Mouse (Mus musculus) T-helper 2 cell (primary cell): Measurements from ENCODE around the gene Slc44a5.
"Not testable (repeated sequence)": the region's sequence is repeated elsewhere in the genome, so short reads cannot be mapped to it uniquely, and the experiment has no call there.

Experiments used
- in situ Hi-C: fragments of 300-600 bp; cut with MboI, MseI; formaldehyde crosslinking; loops from one replicate; pipeline ENCODE4 v1.15.1; 2025; ENCODE audit warnings: high pct_unique_total_duplicates

Gene Slc44a5

DNA sequence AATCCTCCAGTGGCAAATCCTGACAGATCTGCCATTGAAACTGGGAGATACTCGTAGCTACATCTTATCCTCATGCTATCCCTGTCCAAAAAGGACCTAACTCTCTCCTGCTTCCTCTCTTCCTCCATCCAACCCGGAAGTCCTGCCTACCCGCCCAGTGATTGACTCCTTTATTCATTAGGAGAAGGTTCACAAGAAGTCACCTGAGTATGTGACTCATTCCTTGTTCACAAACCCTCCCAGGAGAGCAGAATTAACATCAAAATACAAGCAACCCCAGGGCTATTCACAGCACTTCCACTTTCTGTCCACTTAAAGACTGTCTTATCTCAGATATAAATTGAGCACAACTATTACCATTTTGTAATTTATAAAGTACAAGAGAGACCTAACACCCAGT, 180.3 kb downstream of the Slc44a5 start:
- in situ Hi-C loops: not testable (repeated sequence)

DNA sequence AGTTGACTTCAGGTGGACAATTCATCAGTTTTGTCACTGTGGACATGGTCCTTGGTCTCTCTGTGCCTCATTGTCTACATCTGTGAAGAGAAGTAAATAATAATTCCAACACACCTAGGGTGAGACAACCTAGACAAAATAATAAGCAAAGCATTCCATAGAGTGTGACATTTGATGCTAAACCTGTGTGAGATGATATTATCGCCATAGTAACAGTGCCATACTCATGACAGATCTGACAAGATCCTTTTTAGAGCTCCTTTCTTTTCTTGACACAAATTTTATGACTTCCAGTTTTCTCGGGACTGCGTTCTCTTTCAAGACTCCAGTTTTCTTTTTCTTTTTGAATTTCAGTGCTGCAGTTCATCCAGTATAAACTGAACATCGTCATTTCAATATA, 192.6 kb downstream of the Slc44a5 start:
- in situ Hi-C loops: no loop called here

GRCm38 (mm10) chr3:154171881-154172592, 198.8 kb downstream of the Slc44a5 start:
- in situ Hi-C loops: no loop called here

DNA sequence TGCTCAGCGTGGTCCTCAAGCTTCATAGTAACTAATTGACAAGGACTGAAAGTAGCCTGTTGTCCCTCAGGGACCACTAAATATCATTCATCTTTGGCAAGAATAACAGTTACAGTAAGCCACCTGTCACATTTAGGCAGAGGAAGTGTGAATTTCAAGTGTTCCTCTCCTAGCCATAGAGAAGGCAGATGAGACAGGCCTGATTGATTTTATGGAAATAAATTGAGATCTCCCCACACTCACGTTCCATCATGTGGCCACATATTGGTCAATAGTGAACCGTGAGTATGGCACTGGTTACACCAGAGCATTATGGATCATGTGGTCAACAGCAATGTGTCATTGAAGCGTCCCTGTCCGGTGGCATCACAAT, 199.3 kb downstream of the Slc44a5 start:
- in situ Hi-C loops: no loop called here

DNA sequence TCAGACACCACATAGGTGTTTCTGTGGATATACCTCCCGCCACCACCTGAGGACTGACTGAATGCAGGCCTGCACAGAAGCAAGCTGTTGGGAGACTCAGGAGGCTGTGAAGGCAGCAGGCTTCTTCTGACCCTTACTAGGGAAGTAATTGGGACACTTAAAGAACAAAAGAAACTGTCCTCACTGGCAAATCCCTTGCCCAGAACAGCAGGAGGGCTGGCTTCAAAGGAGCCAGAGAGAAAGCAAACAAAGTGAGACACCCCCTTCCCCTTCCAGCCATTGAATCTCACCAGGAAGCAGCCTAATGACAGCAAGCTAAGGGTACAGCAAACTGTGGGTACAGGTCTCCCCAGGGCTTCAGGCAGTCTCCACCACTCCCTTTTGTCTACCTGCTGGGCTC, 200.3 kb downstream of the Slc44a5 start:
- in situ Hi-C loops: no loop called here

- in situ Hi-C loops: no loop called here
Observed at GRCm38 (mm10) chr3:154174031-154174430, 200.8 kb downstream of the Slc44a5 start.

GRCm38 (mm10) chr3:154174766-154175165, 201.5 kb downstream of the Slc44a5 start:
- in situ Hi-C loops: no loop called here

DNA sequence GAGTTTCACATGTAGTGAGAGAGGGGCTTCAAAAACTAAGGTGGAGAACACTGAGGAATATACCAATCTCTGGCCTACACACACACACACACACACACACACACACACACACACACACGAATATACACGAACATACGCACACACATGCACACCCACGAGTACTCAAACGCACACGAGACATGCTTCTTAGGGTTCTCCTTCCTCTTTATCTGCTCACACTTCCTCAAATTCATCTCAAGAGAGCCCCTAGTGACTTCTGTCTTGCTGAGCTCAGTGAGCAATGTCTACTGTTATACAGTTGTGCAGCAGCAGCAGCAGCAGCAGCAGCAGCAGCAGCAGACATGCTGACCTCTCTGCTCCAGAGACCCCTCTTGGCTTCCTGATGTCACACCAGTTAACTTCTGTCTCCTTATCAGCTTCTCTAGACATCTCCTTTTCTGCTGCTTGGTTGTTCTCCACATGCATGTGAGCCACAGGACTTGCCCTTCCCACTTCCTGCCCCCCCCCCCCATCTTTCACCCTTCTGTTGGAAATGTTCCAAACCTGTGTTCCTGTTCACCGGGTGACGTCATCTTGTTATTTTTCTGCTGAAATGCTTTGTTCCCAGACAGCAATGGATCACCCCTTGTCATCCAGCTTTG, 204.5 kb downstream of the Slc44a5 start:
- in situ Hi-C loops: no loop called here

GRCm38 (mm10) chr3:154179423-154179920, 206.2 kb downstream of the Slc44a5 start:
- in situ Hi-C loops: no loop called here

- in situ Hi-C loops: no loop called here
Observed at GRCm38 (mm10) chr3:154182987-154183386, 209.8 kb downstream of the Slc44a5 start.

DNA sequence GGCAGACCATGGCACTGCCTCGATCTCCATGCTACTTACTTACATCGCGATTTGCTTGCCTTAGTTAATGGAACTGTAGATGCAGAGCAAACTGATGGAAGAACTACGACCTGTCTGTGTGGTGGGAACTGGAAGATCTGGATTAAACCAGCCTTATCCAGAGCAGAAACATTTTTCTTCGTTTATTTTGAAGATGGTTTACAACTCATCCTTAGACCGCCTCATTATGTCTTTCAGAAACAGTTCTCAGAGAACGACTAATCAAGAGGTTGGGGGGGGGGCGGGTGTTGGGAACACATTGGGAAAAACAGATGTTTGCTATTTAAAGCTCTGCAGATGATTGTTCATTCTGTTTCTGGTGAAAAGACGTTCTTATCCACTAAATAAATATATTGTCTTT, 210.7 kb downstream of the Slc44a5 start:
- in situ Hi-C loops: no loop called here

GRCm38 (mm10) chr3:154188668-154189067, 215.4 kb downstream of the Slc44a5 start:
- in situ Hi-C loops: no loop called here

DNA sequence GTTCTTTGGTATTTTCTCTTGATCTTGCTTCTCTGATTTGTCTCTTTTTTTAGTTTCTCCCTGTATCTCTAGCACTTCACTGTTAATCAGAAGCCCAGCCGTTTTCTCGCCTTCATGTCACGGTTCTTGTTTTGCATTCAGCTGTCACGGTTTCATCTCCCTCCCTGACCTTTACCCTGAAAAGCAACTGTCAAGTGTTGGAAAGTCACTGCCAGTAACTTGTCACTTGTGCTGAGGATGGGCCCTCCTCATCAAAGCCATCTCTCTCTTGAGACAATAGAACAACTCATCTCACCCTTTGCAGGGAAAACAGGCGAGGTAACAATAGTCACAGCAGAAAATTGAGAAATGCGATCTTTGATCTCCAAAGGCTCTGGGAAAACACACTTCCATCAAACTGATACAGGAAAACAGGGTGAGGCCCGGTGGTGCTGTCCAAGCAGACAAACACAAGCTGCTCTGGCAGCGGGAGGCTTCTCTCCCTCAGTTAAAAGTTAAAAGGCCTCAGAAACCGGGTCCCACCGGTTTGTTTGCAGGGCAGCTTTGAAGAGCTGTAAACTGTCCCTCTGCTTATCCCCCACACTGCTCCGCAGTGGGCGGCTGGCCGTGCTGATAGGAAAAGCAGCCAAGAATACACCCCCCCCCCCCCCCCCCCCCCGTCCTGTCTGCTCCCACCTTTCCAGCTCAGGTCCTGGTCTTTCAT, 219.2 kb downstream of the Slc44a5 start:
- in situ Hi-C loops: no loop called here

DNA sequence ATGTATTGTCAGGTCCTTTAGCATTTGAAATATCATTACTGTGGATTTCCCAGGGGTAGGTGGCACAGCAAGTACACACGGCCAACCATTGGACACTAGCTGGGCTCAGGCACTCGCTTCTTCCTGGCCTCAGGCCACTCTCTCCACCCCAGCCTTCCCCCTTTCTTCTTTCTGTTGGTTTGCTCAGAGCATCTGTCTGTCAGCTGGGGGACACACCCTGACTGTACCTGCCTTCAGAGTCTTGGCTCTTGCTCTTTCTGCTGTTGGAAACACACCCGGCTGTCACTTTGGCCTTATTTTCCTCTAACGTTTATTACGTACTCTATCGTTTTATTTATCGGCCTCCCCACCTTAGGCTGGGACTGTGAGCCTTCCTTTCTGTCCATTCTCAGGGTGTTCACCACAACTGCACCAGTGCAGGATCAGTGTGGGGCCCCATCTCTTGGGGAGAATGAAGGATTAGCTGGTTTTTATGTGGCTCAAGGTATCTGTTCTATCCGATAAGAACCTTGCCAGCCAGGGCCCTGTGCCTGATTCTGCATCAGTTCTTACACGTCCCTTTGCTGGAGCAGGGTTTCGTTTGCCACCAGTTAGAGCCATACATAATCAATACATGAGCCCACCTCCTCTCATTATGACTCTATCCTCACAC, 220.1 kb downstream of the Slc44a5 start:
- in situ Hi-C loops: no loop called here

GRCm38 (mm10) chr3:154200422-154200828, 227.2 kb downstream of the Slc44a5 start:
- in situ Hi-C loops: no loop called here

DNA sequence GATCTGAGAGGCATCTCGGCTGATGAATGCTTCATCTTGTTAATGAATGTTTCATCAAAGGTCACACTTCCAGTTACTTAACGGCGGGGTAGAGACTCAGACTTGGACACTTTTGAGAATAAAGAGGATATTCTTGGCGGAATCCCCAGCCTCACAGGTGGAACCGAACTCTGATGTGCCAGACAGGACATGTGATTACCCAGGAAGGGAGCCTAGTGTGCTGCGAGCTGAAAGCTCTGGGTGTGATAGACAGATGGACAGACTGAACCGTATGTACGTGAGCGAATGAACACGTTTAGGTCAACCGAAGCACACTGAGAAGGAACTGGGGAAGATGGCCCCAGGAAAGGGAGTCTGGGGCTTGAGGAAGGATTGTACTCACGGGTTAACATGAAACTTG, 228.6 kb downstream of the Slc44a5 start:
- in situ Hi-C loops: no loop called here

- in situ Hi-C loops: no loop called here
Observed at GRCm38 (mm10) chr3:154202383-154202782, 229.1 kb downstream of the Slc44a5 start.

DNA sequence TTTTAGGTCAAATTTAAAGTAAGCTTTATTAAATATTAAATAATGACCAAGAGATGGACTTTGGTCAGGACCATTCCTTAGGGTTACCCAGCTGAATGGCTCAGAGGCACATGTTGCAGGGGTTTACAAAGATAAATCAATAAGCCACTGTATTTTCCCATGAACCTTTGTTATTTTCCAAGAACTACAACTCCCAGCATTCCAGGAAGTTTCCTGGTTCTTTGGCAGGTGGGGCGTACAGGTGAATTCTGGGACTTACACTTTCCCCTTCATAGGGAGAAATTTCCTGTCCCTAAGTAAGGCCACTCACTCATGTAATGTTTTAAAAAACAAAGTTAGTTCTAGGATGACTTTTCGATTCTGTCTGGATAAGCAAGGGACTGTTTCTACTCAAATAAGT, 235.2 kb downstream of the Slc44a5 start:
- in situ Hi-C loops: no loop called here

DNA sequence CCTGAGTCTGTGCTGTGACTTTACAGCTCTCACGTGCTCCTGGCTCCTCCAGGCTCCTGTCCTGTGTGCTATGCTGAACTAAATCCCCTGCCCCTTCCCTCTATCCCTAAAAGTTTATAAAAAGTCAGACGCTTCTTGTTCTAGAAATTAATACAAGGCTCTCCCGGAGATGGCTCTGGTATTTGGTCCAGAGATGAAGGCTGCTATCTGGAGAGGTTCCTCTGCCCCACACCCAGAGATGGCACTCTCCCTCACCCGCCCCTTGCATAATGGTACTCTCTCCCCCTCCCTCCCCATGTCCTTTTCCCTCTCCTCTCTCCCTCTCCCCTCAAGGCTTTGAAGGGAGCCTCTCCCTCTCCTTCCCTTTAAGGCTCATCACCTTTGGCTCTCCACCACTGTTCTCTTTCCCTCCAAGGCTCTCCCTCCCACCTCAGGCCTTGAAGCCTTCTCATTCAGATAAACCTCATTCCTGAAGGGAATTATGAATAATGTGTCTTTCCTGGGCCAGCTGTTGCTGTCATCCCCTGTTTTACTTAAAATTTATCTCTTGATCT, 236.0 kb downstream of the Slc44a5 start:
- in situ Hi-C loops: no loop called here

DNA sequence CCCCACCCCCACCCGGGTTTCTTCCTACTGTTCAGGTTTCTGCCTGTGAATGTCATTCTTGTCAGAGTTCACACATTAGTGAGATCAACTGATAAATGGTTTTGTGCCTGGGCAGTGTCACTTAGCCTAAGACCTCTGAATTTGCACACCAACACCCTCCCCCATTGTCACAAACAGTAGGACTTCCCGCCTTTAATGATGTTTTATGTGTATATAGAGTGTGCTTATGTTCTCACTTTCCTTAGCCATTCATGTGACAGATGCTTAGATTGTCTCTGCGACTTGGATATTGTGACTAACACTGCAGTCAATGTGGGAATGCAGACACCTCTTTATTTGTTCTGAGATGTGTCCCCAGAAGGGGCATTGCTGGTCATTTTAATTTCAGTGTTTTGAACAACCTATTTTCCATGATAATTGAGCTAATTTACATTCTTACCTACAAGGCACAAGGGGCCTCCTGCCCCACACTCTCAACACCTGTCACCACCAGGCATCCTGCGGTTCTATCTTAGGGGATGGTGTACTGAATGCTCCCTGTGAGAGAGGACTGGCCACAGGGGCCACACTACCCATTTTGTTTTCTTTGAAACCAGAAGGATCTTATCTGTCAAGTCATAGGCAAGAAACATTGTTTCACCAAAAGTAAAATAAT, 236.7 kb downstream of the Slc44a5 start:
- in situ Hi-C loops: no loop called here

DNA sequence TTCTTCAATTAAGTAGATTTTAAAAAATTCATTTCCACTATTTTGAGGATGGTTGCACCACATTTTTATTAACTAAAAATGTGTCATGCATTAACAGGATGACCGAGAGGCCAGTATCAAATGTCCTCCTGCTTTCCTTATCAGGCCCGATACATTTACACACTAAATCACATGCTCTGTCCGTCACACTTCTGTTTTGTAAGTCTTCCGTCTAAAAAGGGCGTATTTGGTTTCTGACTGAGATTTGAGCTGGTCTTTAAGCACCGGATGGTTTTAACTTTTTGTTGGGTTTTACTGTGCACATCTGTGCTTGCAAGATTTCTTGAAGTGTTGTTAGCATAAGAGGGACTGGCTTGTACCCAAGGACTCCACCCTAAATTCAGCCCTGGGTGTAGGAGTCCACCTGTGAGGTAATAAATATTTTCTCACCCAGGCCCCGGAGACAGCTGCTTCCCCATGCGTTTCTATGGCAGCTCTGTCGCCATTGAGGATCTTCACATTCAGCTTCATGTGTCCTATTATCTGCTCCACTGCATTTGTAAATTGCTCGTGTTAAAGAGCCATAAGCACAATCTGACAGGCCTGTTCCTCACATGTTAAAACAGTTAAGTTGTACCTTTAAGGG, 237.3 kb downstream of the Slc44a5 start:
- in situ Hi-C loops: no loop called here
